Mouse (Mus musculus) hematopoietic multipotent progenitor cell, adult 10-12 weeks (in vitro differentiated cells): Measurements from ENCODE around the gene Amdhd2. TPM values are rescaled to one million over a fixed set of nuclear protein-coding genes. Genes with fewer than 3 reads are reported as not detected.

ENCODE experiments used
- polyA plus RNA-seq: library from polyadenylated mRNA; stranded (reverse); fragments of >175 nt; gene quantifications from 2 replicates; pipeline ENCODE4 v1.2.3, GENCODE M21; 2012; ENCODE audit warnings: low replicate concordance

The Amdhd2 gene
- polyA plus RNA-seq, result 69.6 and 100.0 TPM in 2 replicates

DNA sequence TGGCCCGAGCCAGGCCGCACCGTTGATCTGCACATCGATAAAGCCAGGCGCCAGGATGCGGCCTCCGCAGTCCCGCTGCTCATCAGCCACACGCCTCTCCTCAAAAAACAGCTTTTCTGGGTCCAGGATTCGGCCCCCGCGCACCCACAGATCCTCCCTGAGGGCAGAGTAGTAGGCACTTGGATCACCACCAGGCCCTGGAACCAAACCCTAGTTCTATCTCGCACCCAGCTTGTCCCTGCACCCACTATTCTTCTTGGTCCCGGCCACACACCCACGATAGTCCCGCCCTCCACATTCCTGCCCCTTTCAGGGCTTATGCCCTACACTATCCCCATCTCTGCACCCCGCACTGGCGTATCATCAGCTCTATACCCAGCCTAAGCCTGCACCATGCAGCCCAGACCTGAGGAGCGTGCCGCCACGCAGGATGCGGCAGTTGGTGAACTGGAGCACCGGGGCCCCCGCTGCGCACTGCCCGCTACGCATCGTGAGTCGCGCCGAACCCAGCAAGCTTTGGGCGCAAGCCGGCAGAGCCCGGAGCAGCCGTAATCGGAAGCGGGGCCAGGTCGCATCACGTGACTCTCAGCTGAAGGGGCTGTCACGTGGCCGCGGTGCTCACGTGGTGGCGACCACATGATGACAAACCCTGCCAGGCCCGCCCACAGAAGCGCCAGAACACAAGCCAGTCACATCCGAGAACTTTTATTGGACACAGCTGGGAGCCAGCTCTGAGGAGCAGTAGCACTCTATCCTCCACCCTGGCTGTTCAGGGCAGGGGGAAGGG, at the start of gene Amdhd2:
Gene Amdhd2 (minus strand): TSS at position 591 of the 787 bp plus-strand sequence.

DNA sequence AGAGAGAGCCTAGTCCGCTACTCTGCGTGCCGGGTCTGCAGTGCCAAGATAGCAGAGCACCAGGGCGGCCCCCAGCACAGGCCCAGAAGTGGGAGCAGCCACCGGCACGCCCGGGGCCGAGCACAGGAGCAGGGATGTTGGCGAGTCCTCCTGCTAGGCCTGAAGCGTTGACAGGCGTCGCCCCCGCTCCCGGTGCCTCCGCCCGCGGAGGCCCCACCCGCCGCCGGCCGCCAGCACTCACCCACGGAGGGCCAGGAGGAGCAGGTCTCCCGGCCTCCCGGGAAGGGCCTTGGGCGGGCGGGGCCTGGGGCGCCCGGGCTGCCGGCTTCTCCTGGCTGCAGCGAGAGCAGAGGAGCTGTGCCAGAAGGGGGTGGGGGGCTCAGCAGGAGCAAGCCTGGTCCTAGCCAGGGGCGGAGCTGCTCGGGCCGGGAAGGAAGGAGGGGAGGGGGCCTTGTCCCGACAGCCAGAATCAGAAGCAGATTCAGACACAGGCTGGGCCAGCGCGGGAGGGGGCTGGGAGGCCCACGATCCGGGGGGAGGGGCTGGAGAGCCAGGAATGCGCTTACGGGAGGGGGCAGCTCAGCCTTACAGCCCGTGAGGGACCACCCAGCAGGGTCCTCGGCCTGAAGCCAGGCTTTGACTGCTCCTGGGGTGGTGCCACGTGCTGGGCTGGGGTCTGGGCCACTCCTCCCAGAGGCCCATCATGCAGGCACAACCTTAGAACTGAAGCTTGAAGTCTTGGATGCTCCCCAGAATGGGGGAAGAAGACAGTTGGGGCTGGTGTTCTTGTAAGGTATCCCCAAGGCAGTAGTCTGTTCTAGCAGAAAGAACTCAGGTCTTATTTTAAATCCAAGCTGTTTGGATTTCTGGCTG, 45.7 kb upstream of the Amdhd2 start, which contains the start of gene Ntn3:
Gene Ntn3 (minus strand): TSS at position 489 of the 873 bp plus-strand sequence.

DNA sequence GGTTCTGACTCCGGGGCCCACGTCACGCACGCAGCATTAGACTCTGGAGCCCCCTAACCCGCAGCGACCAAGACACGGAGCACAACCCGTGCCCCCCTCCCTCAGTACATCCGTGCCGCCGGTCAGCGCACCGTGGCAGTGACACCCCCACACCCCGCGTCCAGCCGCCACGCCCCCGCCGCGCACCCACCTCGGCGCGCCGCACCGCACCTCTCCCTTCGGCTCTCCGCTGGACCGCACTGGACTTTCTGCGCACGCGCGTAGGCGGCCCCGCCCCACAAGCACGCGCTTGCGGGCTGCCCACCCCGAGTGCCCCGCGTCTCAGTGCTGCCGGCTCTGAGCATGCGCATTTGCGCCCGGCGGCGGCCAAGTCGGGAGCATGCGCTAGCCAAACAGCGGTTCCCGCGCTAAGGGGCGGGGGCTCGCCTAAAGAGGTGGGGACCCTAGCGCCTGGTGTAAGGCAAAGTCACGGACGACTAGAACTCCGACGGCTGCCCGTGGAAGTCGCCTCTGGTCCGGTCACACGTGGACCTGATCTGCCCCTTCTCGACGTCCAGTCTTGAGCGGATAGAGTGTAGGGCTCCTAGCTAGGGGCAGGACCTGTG, 41.8 kb upstream of the Amdhd2 start, which contains the start of gene Tbc1d24:
Gene Tbc1d24 (minus strand): TSS at position 279 of the 605 bp plus-strand sequence.

DNA sequence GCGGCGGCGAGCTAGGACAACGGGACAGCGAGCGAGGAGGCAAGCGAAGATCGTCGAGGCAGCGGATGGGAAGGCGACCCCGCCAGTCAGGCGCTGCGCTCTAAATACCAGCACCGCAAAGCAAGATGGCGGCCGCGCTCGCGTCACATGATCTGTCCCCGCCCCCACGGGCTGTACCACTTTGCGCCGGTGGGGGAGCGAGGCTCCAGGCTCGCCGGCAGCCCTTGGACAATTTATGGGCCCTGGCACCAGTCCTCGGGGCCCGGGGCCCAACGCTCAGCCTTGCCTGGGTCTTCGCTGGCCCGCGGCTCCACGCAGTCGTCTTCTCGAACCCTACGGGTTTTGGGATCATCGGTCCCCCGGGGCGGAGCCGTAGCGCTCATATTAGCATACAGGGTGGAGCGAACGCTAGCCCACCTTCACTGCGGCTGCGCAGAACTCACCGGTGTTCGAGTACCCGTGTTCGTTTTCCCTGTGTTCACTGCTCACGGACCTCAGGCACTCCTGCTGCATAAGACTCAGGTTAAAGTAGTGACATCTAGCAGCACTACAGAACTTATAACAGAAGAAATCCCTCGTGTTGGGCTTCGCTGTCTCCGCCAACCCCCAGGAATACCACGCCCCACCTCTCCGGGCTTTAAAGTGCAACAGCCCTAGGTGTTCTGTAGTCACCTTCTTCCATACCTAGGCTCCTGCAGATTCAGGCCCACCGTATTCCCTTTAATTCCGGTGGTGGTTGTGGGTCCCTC, 5.9 kb upstream of the Amdhd2 start, which contains the start of gene Atp6v0c:
Gene Atp6v0c (minus strand): TSS at position 386 of the 749 bp plus-strand sequence.

DNA sequence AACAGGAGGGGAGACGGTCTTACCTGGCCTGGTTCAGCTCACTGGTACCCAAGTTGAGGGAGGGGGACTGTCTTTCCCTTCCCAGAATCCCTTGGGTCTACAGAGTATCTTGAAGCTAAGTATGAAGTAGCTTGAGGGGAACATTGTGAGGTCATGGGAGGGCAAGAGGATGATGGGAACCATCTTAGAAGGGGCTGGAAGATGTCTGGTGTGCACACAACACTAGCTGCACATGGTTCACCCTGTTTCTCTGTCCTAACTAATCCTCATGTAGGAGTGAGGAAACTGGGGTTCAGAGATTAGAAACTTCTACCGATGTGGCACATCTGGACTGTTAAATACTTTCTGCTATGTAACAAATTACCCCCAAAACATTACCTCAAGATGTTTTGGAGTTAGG, 12.7 kb downstream of the Amdhd2 start, which contains the start of gene Pdpk1:
Gene Pdpk1 (minus strand): TSS at position 101 of the 400 bp plus-strand sequence.

Other genes starting within 250 kb of the Amdhd2 start
- not detected in 2 replicates for gene Dcpp3, start 246.3 kb downstream of the Amdhd2 start, polyA plus RNA-seq
- gene Sbp, start 222.1 kb downstream of the Amdhd2 start, polyA plus RNA-seq, result not detected in 2 replicates
- gene Sbpl, start 208.5 kb downstream of the Amdhd2 start, polyA plus RNA-seq, result not detected in 2 replicates
- gene Prss30, start 183.2 kb downstream of the Amdhd2 start, polyA plus RNA-seq, result 0.91 and 1.5 TPM in 2 replicates
- 0.17 TPM in 1 of 2 replicates, not detected in the other for gene Prss22, start 165.7 kb downstream of the Amdhd2 start, polyA plus RNA-seq
- not detected in 2 replicates for gene Prss27, start 125.6 kb downstream of the Amdhd2 start, polyA plus RNA-seq
- 10.8 and 27.4 TPM in 2 replicates for gene Kctd5, start 90.3 kb downstream of the Amdhd2 start, polyA plus RNA-seq
- 24.5 and 115 TPM in 2 replicates for gene Pdpk1, start 12.8 kb downstream of the Amdhd2 start, polyA plus RNA-seq
- 50.6 and 331 TPM in 2 replicates for gene Atp6v0c, start 5.9 kb upstream of the Amdhd2 start, polyA plus RNA-seq
- gene Tbc1d24, start 41.8 kb upstream of the Amdhd2 start, polyA plus RNA-seq, result 0.43 and 1.2 TPM in 2 replicates
- gene Ntn3, start 45.8 kb upstream of the Amdhd2 start, polyA plus RNA-seq, result 0.16 TPM in 1 of 2 replicates, not detected in the other
- gene Tedc2, start 57.1 kb upstream of the Amdhd2 start, polyA plus RNA-seq, result 10.9 and 11.9 TPM in 2 replicates
- 7.7 and 18.3 TPM in 2 replicates for gene Ccnf, start 87.7 kb upstream of the Amdhd2 start, polyA plus RNA-seq
- not detected in 2 replicates for gene Abca17, start 187.3 kb upstream of the Amdhd2 start, polyA plus RNA-seq
- gene Abca3, start 188.2 kb upstream of the Amdhd2 start, polyA plus RNA-seq, result 21.5 and 52.7 TPM in 2 replicates